Mouse (Mus musculus) c-Kit-negative CD71-positive TER-119-positive erythroid progenitor cells, embryonic 14.5 days (primary cell): ENCODE results near the gene Otogl.
"Not testable (repeated sequence)": the region's sequence is repeated elsewhere in the genome, so short reads cannot be mapped to it uniquely, and the experiment has no call there.

ENCODE experiments used
- DNase-seq: peaks from one replicate; pipeline ENCODE4 v3.0.0-alpha.2; 2013; ENCODE audit warnings: low read depth, low spot score

Gene Otogl

GRCm38 (mm10) chr10:107805203-107805602 is 106.7 kb downstream of the Otogl start:
- DNase-seq: no peak

GRCm38 (mm10) chr10:107804285-107804684 is 107.6 kb downstream of the Otogl start:
- DNase-seq: not testable (repeated sequence)

GRCm38 (mm10) chr10:107799671-107800353 is 112.1 kb downstream of the Otogl start:
- DNase-seq: no peak

- DNase-seq: no peak
Measured at GRCm38 (mm10) chr10:107794812-107795756, 116.8 kb downstream of the Otogl start.

- no peak for DNase-seq
Measured at GRCm38 (mm10) chr10:107792491-107792890, 119.4 kb downstream of the Otogl start.

- no peak for DNase-seq
Measured at GRCm38 (mm10) chr10:107779548-107779947, 132.4 kb downstream of the Otogl start.

- no peak for DNase-seq
Measured at GRCm38 (mm10) chr10:107759624-107760023, 152.3 kb downstream of the Otogl start.

GRCm38 (mm10) chr10:107753471-107753870 is 158.5 kb downstream of the Otogl start:
- no peak for DNase-seq

GRCm38 (mm10) chr10:107752351-107753143 is 159.4 kb downstream of the Otogl start:
- DNase-seq: no peak

- no peak for DNase-seq
Measured at GRCm38 (mm10) chr10:107751944-107752343, 160.0 kb downstream of the Otogl start.

GRCm38 (mm10) chr10:107747566-107747965 is 164.4 kb downstream of the Otogl start:
- no peak for DNase-seq

GRCm38 (mm10) chr10:107746717-107747116 is 165.2 kb downstream of the Otogl start:
- DNase-seq: no peak

GRCm38 (mm10) chr10:107739815-107740214 is 172.1 kb downstream of the Otogl start:
- no peak for DNase-seq

- DNase-seq: no peak
Measured at GRCm38 (mm10) chr10:107737743-107738142, 174.2 kb downstream of the Otogl start.

GRCm38 (mm10) chr10:107735448-107735847 is 176.5 kb downstream of the Otogl start:
- no peak for DNase-seq

- no peak for DNase-seq
Measured at GRCm38 (mm10) chr10:107734327-107734726, 177.6 kb downstream of the Otogl start.

GRCm38 (mm10) chr10:107725631-107726030 is 186.3 kb downstream of the Otogl start:
- no peak for DNase-seq

GRCm38 (mm10) chr10:107719806-107720205 is 192.1 kb downstream of the Otogl start, which contains the start of gene Ptprq:
Ptprq (minus strand) TSS chr10:107720051.
- DNase-seq: no peak
